Comparison of ENCODE assay signal across 9 mouse cellular contexts in the genomic region with DNA sequence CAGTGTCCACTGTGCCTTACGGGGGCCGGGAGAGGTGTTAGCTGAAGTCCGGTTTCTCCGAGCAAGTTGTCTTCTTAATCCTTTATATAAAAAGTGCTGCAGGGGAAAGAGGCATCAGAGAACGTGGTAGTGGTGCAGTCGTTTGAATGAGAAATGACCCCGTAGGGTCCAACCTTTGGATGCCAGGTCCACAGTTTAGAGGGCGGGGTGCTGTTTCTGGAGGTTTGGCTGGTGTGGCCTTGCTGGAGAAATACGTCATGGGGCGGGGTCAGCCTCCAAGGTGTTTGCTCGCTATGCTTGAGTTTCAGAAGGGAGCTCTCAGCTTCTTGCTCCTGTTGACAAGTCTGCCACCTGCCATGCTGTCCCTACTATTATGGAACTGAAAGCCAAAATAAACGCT. TPM values are rescaled to one million over a fixed set of nuclear protein-coding genes. Genes with fewer than 3 reads are reported as not detected.
DNase-seq lines count a peak whose midpoint lies in the region; ATAC-seq lines count a peak whose summit lies in the region.
"Had no signal": no experiment of that assay in that cellular context is flagged by ENCODE, and none has a peak within 500 bp of the region (broad histone marks: within the 10 kb centered on the region; RNA-seq: fewer than 3 reads in every experiment).

No protein-coding gene starts in this region.

- H3K9me3 ChIP-seq in forebrain, embryonic 11.5 days (ENCODE audit: control insufficient read depth, low read length): peaks cover 18% of the 10 kb centered on the region

- ATAC-seq in cerebellum, adult (ENCODE audit: insufficient number of reproducible peaks, low FRiP score, low TSS enrichment): no peak; the same call in 1 of the 2 replicates
- peak; percentile 13; the same call in 1 of the 2 replicates for ATAC-seq in forebrain, embryonic 11.5 days (replicated peaks; ENCODE audit: low FRiP score)
- peak; percentile 73 to 75 for ATAC-seq in hematopoietic stem cell, adult 5-6 weeks (replicated peaks in 1 of 2; ENCODE audit: insufficient read depth in 1 of 2, low FRiP score in 2 of 2, low TSS enrichment in 1 of 2, low read depth in 1 of 2, poor library complexity in 2 of 2, severe bottlenecking in 2 of 2)

- peak overlapping the region; percentile 72 for H3K27ac ChIP-seq in brown adipose tissue, adult 24 weeks (replicated peaks; ENCODE audit: low read depth, low read length)
- H3K27ac ChIP-seq in forebrain, embryonic 11.5 days (ENCODE audit: low read depth, low read length): peak overlapping the region; percentile 1; the same call in 1 of the 2 replicates
- H3K27ac ChIP-seq: macrophage had no signal

- H3K36me3 ChIP-seq in forebrain, embryonic 11.5 days (ENCODE audit: control insufficient read depth, insufficient read depth, low read length): peaks cover 10% of the 10 kb centered on the region
- no peaks in the 10 kb centered on the region for H3K36me3 ChIP-seq in splenic B cell, adult 2 months (ENCODE audit: control insufficient read depth, insufficient read depth, low read length, poor library complexity, severe bottlenecking)

- H3K27me3 ChIP-seq in forebrain, embryonic 11.5 days (ENCODE audit: control insufficient read depth, insufficient read depth, low read length): no peaks in the 10 kb centered on the region
- no peaks in the 10 kb centered on the region for H3K27me3 ChIP-seq in splenic B cell, adult 2 months (ENCODE audit: control insufficient read depth, insufficient read depth, low read length, poor library complexity, severe bottlenecking)

- H3K4me1 ChIP-seq in brown adipose tissue, adult 24 weeks (ENCODE audit: control insufficient read depth, insufficient read depth, insufficient read length, low read length): no peaks in the 10 kb centered on the region
- 0 out of 2 replicates have a peak, but pooled peaks cover 2% of the 10 kb centered on the region for H3K4me1 ChIP-seq in forebrain, embryonic 11.5 days (replicated peaks; ENCODE audit: control insufficient read depth, insufficient read depth, low read length)

- peak overlapping the region; percentile 75 for H3K4me2 ChIP-seq in forebrain, embryonic 11.5 days (ENCODE audit: low read depth, low read length, severe bottlenecking)

- peak overlapping the region; percentile 64 for H3K9ac ChIP-seq in forebrain, embryonic 11.5 days (ENCODE audit: low read length)

- DNase-seq in cerebellum, adult 11 months: peak; percentile 61
- peak; percentile 66 for DNase-seq in forebrain, embryonic 11.5 days (ENCODE audit: low spot score)
- peak; percentile 15 to 37 for DNase-seq in layer of hippocampus, postnatal 10 days (ENCODE audit: low spot score in 2 of 2)
- peak; percentile 63 to 67 for DNase-seq in lung, postnatal 4 days
- DNase-seq in splenic B cell, adult 2 months (ENCODE audit: low read depth, low spot score): peak; percentile 16

- H3K4me3 ChIP-seq in brown adipose tissue, adult 24 weeks (ENCODE audit: insufficient read depth, low read depth, low read length): peak overlapping the region; percentile 87
- H3K4me3 ChIP-seq in forebrain, embryonic 11.5 days (ENCODE audit: low read depth, low read length): peak overlapping the region; percentile 58

- WGBS in forebrain, embryonic 11.5 days: 11% methylated on average over 12 of the region's 12 CpGs

RNA-seq across cellular contexts. Expression of a gene that starts 0.9 kb away (rescaled TPM):
- 1.4 and 1.5 TPM in 2 replicates for polyA plus RNA-seq in brown adipose tissue, adult 24 weeks (2012; ENCODE audit: insufficient read depth, insufficient read length, missing spikeins)
- 5.1 and 6.3 TPM in 2 replicates for polyA plus RNA-seq in forebrain, embryonic 11.5 days (2014; fragmentation: Nextera tagmentation; extraction: Ambion mirVana)
- total RNA-seq in hematopoietic stem cell, adult 5-6 weeks (2017): 0.60 and 1.1 TPM in 2 replicates
- 1 to 10 TPM; 7.2 to 7.7 TPM for total RNA-seq in layer of hippocampus, postnatal 10 days (2021)

RNA-seq across cellular contexts. Expression of a gene that starts 21.0 kb away (rescaled TPM):
- polyA plus RNA-seq in brown adipose tissue, adult 24 weeks (2012; ENCODE audit: insufficient read depth, insufficient read length, missing spikeins): 2.4 and 4.4 TPM in 2 replicates
- 17.4 and 17.6 TPM in 2 replicates for polyA plus RNA-seq in forebrain, embryonic 11.5 days (2014; fragmentation: Nextera tagmentation; extraction: Ambion mirVana)
- 10.6 and 19.4 TPM in 2 replicates for total RNA-seq in hematopoietic stem cell, adult 5-6 weeks (2017)
- 10 to 100 TPM; 18.5 to 20.5 TPM for total RNA-seq in layer of hippocampus, postnatal 10 days (2021)

RNA-seq across cellular contexts. Expression of a gene that starts 31.3 kb away (rescaled TPM):
- 11.1 and 11.7 TPM in 2 replicates for polyA plus RNA-seq in brown adipose tissue, adult 24 weeks (2012; ENCODE audit: insufficient read depth, insufficient read length, missing spikeins)
- 33.3 and 35.3 TPM in 2 replicates for polyA plus RNA-seq in forebrain, embryonic 11.5 days (2014; fragmentation: Nextera tagmentation; extraction: Ambion mirVana)
- 12.1 and 12.9 TPM in 2 replicates for total RNA-seq in hematopoietic stem cell, adult 5-6 weeks (2017)
- 10 to 100 TPM; 31.3 to 31.4 TPM for total RNA-seq in layer of hippocampus, postnatal 10 days (2021)

RNA-seq across cellular contexts. Expression of a gene that starts 59.9 kb away (rescaled TPM):
- polyA plus RNA-seq in brown adipose tissue, adult 24 weeks (2012; ENCODE audit: insufficient read depth, insufficient read length, missing spikeins): not detected in 2 replicates
- polyA plus RNA-seq in forebrain, embryonic 11.5 days (2014; fragmentation: Nextera tagmentation; extraction: Ambion mirVana): not detected in 2 replicates
- not detected in 2 replicates for total RNA-seq in hematopoietic stem cell, adult 5-6 weeks (2017)
- not detected for total RNA-seq in layer of hippocampus, postnatal 10 days (2021)
- polyA plus RNA-seq: macrophage had no signal

Comparison
In these comparisons a context has a peak if more than half of its experiments do, and no peak if none do; other contexts are left out.
1. DNase-seq: peak in every context shown above with its lines; median percentile 66 in forebrain, embryonic 11.5 days; 65 in lung, postnatal 4 days; 61 in cerebellum, adult 11 months; 26 in layer of hippocampus, postnatal 10 days; 16 in splenic B cell, adult 2 months.